Mouse (Mus musculus) embryonic fibroblast, embryonic 13.5 days (primary cell): ENCODE data around the gene Oaf.

Experiments used
- CTCF ChIP-seq: IDR thresholded peaks from 2 replicates; pipeline ENCODE4 v1.5.1; 2011; ENCODE audit warnings: mild to moderate bottlenecking, control low read depth, low read length, moderate library complexity, borderline replicate concordance; ENCODE audit not compliant: insufficient read depth
- POLR2A ChIP-seq: IDR thresholded peaks from 2 replicates; pipeline ENCODE4 v1.6.1; 2011; ENCODE audit warnings: low read depth, mild to moderate bottlenecking, control low read depth, low read length, moderate library complexity

- no peak for TF ChIP-seq CTCF
- TF ChIP-seq POLR2A, result no peak
These were observed 20.9 kb upstream of the Oaf start for GRCm38 (mm10) chr9:43260661-43261060.
